Comparison of ENCODE assay signal across 8 mouse cellular contexts in genomic region chr9:107400060-107400511, GRCm38 (mm10). TPM values are rescaled to one million over a fixed set of nuclear protein-coding genes. Genes with fewer than 3 reads are reported as not detected.
DNase-seq lines count a peak whose midpoint lies in the region; ATAC-seq lines count a peak whose summit lies in the region.

No protein-coding gene starts in this region.

- H3K36me3 ChIP-seq in heart, embryonic 12.5 days, result no peaks in the 10 kb centered on the region
- no peaks in the 10 kb centered on the region for H3K36me3 ChIP-seq in liver, embryonic 13.5 days

- peak overlapping the region; percentile 90 for H3K4me3 ChIP-seq in heart, embryonic 12.5 days
- peak overlapping the region; percentile 53 for H3K4me3 ChIP-seq in liver, embryonic 13.5 days (replicated peaks)

- H3K9me3 ChIP-seq in heart, embryonic 12.5 days (replicated peaks), result no peaks in the 10 kb centered on the region
- no peaks in the 10 kb centered on the region for H3K9me3 ChIP-seq in liver, embryonic 13.5 days (replicated peaks)

- WGBS in heart, embryonic 12.5 days, result under 1% methylated on average over 35 of the region's 45 CpGs
- 2% methylated on average over 34 of the region's 45 CpGs for WGBS in liver, embryonic 13.5 days (ENCODE audit: insufficient replicate concordance)

- peak overlapping the region; percentile 99 for H3K4me2 ChIP-seq in heart, embryonic 12.5 days
- H3K4me2 ChIP-seq in liver, embryonic 13.5 days, result peak overlapping the region; percentile 69

- peak overlapping the region; percentile 65 for H3K27ac ChIP-seq in heart, embryonic 12.5 days (ENCODE audit: poor library complexity, severe bottlenecking)
- no peak overlapping the region for H3K27ac ChIP-seq in liver, embryonic 13.5 days

- peaks cover 10% of the 10 kb centered on the region for H3K4me1 ChIP-seq in heart, embryonic 12.5 days (replicated peaks)
- H3K4me1 ChIP-seq in liver, embryonic 13.5 days (replicated peaks), result peaks cover 11% of the 10 kb centered on the region

- peaks cover 75% of the 10 kb centered on the region for H3K27me3 ChIP-seq in heart, embryonic 12.5 days (replicated peaks)
- peaks cover 95% of the 10 kb centered on the region for H3K27me3 ChIP-seq in liver, embryonic 13.5 days

- H3K9ac ChIP-seq in heart, embryonic 12.5 days, result peak overlapping the region; percentile 85
- no peak overlapping the region for H3K9ac ChIP-seq in liver, embryonic 13.5 days

- DNase-seq in kidney, postnatal 4 days, result peak; percentile 31 to 42
- DNase-seq in kidney, adult 11 months, result no peak
- DNase-seq in cerebellum, adult 9-11 months, result peak; percentile 74
- no peak for DNase-seq in liver, embryonic 13.5 days
- DNase-seq in MN1 (ENCODE audit: low spot score), result no peak

- peak; percentile 41 for ATAC-seq in heart, embryonic 12.5 days (ENCODE audit: insufficient number of reproducible peaks, low FRiP score)
- ATAC-seq in liver, embryonic 13.5 days (ENCODE audit: low read depth), result no peak
- ATAC-seq in erythroid progenitor cell, adult 5-6 weeks (replicated peaks; ENCODE audit: low FRiP score, poor library complexity, severe bottlenecking), result no peak
- ATAC-seq in CD4-positive, CD25-positive, alpha-beta regulatory T cell, adult 4 months, result no peak

RNA-seq across cellular contexts. Expression of gene Cacna2d2, which starts 0.7 kb away (rescaled TPM):
- polyA plus RNA-seq in heart, embryonic 12.5 days (2016; fragmentation: Nextera tagmentation; extraction: Ambion mirVana), result 5.9 and 6.2 TPM in 2 replicates
- polyA plus RNA-seq in liver, embryonic 13.5 days (2015; fragmentation: Nextera tagmentation; extraction: Ambion mirVana), result 0.05 TPM in 1 of 2 replicates, not detected in the other
- total RNA-seq in erythroid progenitor cell, adult 5-6 weeks (2015; ENCODE audit: low replicate concordance), result not detected in 2 replicates
- total RNA-seq in erythroid progenitor cell, adult 5-6 weeks (2017; ENCODE audit: low replicate concordance), result not detected in 2 replicates
- polyA plus RNA-seq in CD4-positive, CD25-positive, alpha-beta regulatory T cell, adult 4 months (2017; shearing (Covaris generic)), result under 1 TPM; 0.52 to 0.73 TPM

RNA-seq across cellular contexts. Expression of gene 6430571L13Rik, which starts 59.7 kb away (rescaled TPM):
- 0.55 and 1.1 TPM in 2 replicates for polyA plus RNA-seq in heart, embryonic 12.5 days (2016; fragmentation: Nextera tagmentation; extraction: Ambion mirVana)
- polyA plus RNA-seq in liver, embryonic 13.5 days (2015; fragmentation: Nextera tagmentation; extraction: Ambion mirVana), result 0.03 and 0.09 TPM in 2 replicates
- not detected in 2 replicates for total RNA-seq in erythroid progenitor cell, adult 5-6 weeks (2015; ENCODE audit: low replicate concordance)
- not detected in 2 replicates for total RNA-seq in erythroid progenitor cell, adult 5-6 weeks (2017; ENCODE audit: low replicate concordance)
- polyA plus RNA-seq in CD4-positive, CD25-positive, alpha-beta regulatory T cell, adult 4 months (2017; shearing (Covaris generic)), result 1 to 10 TPM; 1.8 to 3.0 TPM

Comparison
In these comparisons a context has a peak if more than half of its experiments do, and no peak if none do; other contexts are left out.
1. DNase-seq: peak in kidney, postnatal 4 days (2 of 2) and cerebellum, adult 9-11 months (single experiment); none in kidney, adult 11 months (single experiment), liver, embryonic 13.5 days (single experiment) and MN1 (single experiment).